Mouse (Mus musculus) embryonic facial prominence, embryonic 14.5 days (tissue): ENCODE data around the gene Tmprss12. TPM values are rescaled to one million over a fixed set of nuclear protein-coding genes. Genes with fewer than 3 reads are reported as not detected.

ENCODE experiments used
- ATAC-seq: fragments of 200-750 bp; cut with Nextera tagmentation; 2 replicates; pipeline ENCODE4 v1.8.0; 2017; ENCODE audit warnings: low read depth, moderate number of reproducible peaks, moderate TSS enrichment
- DNase-seq: peaks from one replicate; pipeline ENCODE4 v3.0.0-alpha.2; 2015; ENCODE audit warnings: low spot score
- H3K27ac ChIP-seq: fragments of 300-500 bp; sonication (generic); replicated peaks from 2 replicates; pipeline ENCODE4 v1.5.1; 2014; ENCODE audit warnings: low read depth, mild to moderate bottlenecking, low read length, moderate library complexity
- H3K27me3 ChIP-seq: fragments of 300-500 bp; sonication (generic); replicated peaks from 2 replicates; pipeline ENCODE4 v1.6.1; 2014; ENCODE audit warnings: low read length; ENCODE audit not compliant: control insufficient read depth, insufficient read depth
- H3K36me3 ChIP-seq: fragments of 300-500 bp; sonication (generic); 2 replicates; pipeline ENCODE4 v1.6.1; 2014; ENCODE audit warnings: low read length, mixed read lengths; ENCODE audit not compliant: control insufficient read depth, insufficient read depth
- H3K4me1 ChIP-seq: fragments of 300-500 bp; sonication (generic); 2 replicates; pipeline ENCODE4 v1.6.1; 2014; ENCODE audit warnings: antibody characterized with exemption, low read length; ENCODE audit not compliant: control insufficient read depth, insufficient read depth
- H3K4me2 ChIP-seq: fragments of 300-500 bp; sonication (generic); 2 replicates; pipeline ENCODE4 v1.6.1; 2014; ENCODE audit warnings: low read depth, mild to moderate bottlenecking, low read length, moderate library complexity, mixed read lengths
- H3K4me3 ChIP-seq: fragments of 300-500 bp; sonication (generic); 2 replicates; pipeline ENCODE4 v1.5.1; 2014; ENCODE audit warnings: low read depth, mild to moderate bottlenecking, low read length
- H3K9ac ChIP-seq: fragments of 300-500 bp; sonication (generic); 2 replicates; pipeline ENCODE4 v1.6.1; 2014; ENCODE audit warnings: low read depth, mild to moderate bottlenecking, low read length, moderate library complexity, mixed read lengths
- H3K9me3 ChIP-seq: fragments of 300-500 bp; sonication (generic); 2 replicates; pipeline ENCODE4 v1.6.1; 2016; ENCODE audit warnings: low read length; ENCODE audit not compliant: control insufficient read depth
- WGBS: fragments of 180-500 bp; shearing (Covaris S2); extraction: QIAGEN DNeasy Blood & Tissue Kit; methylation state at CpG from one replicate; pipeline ENCODE4 v1.1.7; 2014; 5-methylcytosine and 5-hydroxymethylcytosine counted together
- polyA plus RNA-seq: library from polyadenylated mRNA; unstranded; fragments of >200 nt; fragmentation: Nextera tagmentation; extraction: Ambion mirVana; gene quantifications from 2 replicates; pipeline ENCODE4 v1.2.1, GENCODE M21; 2014

Tmprss12 gene
- not detected in 2 replicates for polyA plus RNA-seq

DNA sequence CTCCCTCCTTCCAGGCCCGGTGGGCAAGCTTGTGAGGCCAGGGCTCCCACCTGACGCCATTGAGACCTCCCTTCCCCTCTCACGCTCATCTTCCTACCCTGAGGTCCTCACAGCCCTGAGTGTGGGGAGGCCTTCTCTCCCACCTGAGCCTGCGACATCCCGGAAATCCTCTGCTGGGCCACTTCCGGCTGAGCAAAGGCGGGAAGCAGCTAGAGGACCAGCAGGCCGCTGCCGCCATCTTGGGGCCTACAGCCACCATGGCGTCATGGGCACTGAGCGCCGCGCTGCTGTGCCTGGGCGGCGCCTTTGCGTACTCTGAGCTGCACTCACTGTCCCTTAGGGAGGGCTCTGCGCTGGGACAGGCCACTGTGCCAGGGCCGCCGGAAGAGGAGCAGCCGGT, at the start of gene Tmprss12:
Gene Tmprss12, plus strand, starts transcription at position 212 of the 400 bp plus-strand sequence.
- no peak within 1 kb of the TSS for H3K4me3 ChIP-seq
- ATAC-seq (no peak), DNase-seq (no peak)
- WGBS = 95% methylated on average over 15 of the region's 20 CpGs
- no peaks in the 10 kb centered on the region for H3K9me3 ChIP-seq
- no peak within 1 kb of the TSS for H3K4me2 ChIP-seq
- H3K4me1 ChIP-seq = no peaks in the 10 kb centered on the region
- H3K27me3 ChIP-seq = no peaks in the 10 kb centered on the region
- H3K36me3 ChIP-seq = no peaks in the 10 kb centered on the region
- H3K9ac ChIP-seq = no peak within 1 kb of the TSS
- H3K27ac ChIP-seq = no peak within 1 kb of the TSS

DNA sequence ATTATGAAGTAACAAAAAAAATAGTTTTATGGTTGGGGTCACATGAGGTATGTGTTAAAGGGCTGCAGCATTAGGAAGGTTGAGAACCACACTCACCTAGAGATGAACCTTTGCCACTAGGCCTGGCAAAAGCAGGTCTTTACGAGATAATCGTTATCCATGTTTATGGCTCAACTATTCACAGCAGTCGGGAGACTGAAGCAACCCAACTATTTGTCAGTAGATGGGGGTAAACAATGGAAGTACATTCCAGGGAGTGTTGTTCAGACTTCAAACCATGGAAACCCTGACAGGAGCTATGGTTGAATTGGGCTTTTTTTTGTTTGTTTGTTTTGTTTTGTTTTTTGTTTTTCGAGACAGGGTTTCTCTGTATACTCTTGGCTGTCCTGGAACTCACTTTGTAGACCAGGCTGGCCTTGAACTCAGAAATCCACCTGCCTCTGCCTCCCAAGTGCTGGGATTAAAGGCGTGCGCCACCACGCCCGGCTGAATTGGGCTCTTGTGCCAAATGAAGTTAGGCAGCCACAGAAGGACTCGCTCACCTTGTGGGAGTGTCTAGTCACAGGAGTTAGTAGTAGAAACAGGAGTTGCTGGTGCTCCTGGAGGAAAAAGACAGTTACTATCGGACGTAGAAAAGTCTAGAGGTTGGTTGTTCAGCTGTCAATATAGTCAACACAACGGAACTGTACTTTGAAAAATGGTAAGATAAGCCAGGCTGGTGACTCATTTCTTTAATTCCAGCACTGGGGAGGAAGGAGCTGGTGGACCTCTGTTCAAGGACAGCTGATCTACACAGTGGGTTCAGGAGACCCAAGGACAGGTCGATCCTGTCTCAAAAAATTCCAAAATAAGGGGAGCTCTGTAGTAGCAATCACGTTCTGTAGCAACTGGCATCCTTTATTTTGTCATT, 48.8 kb upstream of the Tmprss12 start:
- ATAC-seq (no peak), DNase-seq (no peak)
- 93% methylated on average over 14 of the region's 14 CpGs for WGBS
- Histone ChIP-seq H3K9me3 (no peaks in the 10 kb centered on the region), H3K27ac (no peak overlapping the region), H3K4me1 (0 out of 2 replicates have a peak, but pooled peaks cover 2% of the 10 kb centered on the region), H3K27me3 (no peaks in the 10 kb centered on the region), H3K4me3 (no peak overlapping the region), H3K9ac (no peak overlapping the region), H3K36me3 (peaks cover 36% of the 10 kb centered on the region), H3K4me2 (no peak overlapping the region)

DNA sequence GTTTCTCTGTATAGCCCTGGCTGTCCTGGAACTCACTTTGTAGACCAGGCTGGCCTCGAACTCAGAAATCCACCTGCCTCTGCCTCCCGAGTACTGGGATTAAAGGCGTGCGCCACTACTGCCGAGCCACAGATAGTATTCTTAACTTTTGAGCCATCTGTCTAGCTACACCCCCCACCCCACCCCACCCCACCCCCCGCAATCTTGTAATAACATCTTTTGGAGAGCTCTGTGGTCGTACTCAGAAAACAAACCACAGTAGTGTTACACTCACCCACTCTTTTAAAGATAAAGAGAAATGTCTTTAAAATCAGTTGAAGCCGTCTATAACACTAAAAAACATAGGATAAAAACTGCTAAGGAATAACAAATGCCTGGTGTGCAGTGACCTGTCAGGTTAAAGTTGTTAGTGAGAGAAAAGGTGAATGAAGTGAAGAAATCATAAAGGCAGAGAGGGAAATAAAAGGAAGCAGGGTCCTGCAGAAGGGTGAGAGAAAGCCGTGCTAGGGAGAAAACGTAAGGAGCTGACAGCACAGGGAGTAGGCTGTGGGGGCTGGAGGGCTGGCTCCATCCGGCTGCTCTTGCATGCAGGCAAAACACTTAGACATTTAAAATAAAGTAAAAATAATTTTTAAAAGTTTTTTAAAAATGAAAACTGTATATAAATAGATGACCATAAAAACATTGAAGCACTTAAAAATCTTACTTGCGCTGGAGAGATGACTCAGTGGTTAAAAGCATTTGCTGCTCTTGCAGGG, 45.2 kb upstream of the Tmprss12 start:
- Histone ChIP-seq H3K9me3 (no peaks in the 10 kb centered on the region), H3K4me2 (no peak overlapping the region), H3K4me3 (no peak overlapping the region), H3K27ac (no peak overlapping the region), H3K27me3 (no peaks in the 10 kb centered on the region), H3K36me3 (peaks cover 65% of the 10 kb centered on the region), H3K9ac (no peak overlapping the region), H3K4me1 (no peaks in the 10 kb centered on the region)
- DNase-seq (no peak), ATAC-seq (no peak)
- 91% methylated on average over 12 of the region's 12 CpGs for WGBS

DNA sequence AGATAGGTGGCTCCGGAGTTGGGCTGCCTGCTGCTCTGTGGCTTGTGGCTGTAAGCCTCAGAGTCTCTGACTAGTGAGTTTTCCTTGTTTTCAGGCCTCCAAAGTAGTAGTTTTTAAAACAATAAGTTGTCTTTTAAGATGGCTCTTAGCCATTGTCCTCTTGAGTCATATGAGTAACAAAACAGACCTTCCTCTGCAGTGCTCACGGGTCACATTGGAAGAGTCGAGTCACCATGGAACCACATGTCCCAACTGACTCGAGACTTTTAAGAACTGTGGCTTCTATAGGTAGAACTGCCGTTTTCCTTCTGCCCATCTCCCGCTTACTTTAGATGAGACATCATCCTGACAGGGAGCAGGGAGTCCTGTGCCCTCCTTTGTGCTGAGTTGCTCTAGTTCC, 43.7 kb upstream of the Tmprss12 start:
- H3K27ac ChIP-seq = no peak overlapping the region
- no peaks in the 10 kb centered on the region for H3K4me1 ChIP-seq
- WGBS = 90% methylated on average over 6 of the region's 6 CpGs
- no peak overlapping the region for H3K9ac ChIP-seq
- H3K27me3 ChIP-seq = no peaks in the 10 kb centered on the region
- H3K4me2 ChIP-seq = no peak overlapping the region
- ATAC-seq = no peak
- no peak overlapping the region for H3K4me3 ChIP-seq
- H3K36me3 ChIP-seq = peaks cover 81% of the 10 kb centered on the region
- H3K9me3 ChIP-seq = no peaks in the 10 kb centered on the region
- DNase-seq = no peak

DNA sequence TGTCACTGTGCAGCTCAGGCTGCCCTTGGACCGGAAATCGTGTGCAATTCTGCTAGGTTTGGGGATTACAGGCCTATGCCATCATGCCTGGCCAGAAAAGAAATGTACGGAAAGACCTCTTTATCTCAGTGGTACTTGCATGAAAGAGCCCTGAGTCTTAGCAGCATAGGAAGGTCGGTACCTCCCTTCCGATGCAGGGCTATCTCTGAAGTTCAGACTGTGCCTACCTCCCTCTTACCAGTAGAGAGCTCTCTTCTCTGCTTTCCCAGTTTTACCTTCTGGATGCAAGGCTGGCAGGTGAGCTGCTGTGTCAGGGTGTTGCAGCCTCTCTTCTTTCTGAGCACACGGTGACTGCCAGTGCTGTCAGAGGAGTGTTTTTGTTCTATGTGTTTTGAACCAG, 38.9 kb upstream of the Tmprss12 start:
- no peak overlapping the region for H3K27ac ChIP-seq
- H3K9me3 ChIP-seq = no peaks in the 10 kb centered on the region
- no peak overlapping the region for H3K4me3 ChIP-seq
- no peaks in the 10 kb centered on the region for H3K27me3 ChIP-seq
- H3K4me1 ChIP-seq = no peaks in the 10 kb centered on the region
- no peak overlapping the region for H3K9ac ChIP-seq
- WGBS = 97% methylated on average over 6 of the region's 6 CpGs
- ATAC-seq = no peak
- H3K36me3 ChIP-seq = peaks cover 91% of the 10 kb centered on the region
- no peak overlapping the region for H3K4me2 ChIP-seq
- DNase-seq = no peak

DNA sequence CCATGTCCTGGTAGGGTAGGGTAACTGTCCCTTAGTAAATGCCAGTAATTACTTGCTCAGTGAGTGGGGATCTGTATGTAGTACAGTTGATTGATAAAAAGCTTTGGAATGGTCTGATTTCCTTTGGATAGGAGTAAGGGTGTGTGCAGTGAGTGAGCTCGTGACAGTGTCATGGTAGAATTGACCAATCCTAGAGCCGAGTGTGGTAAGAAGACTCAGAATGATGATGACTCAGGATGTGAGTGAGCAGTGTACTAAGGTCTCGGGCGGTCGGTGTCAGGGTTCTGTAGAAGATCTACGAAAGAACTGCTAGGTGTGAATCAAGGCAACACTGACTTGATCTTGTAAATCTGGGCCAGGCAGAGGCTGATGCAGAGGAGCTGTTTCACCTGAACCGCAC, 34.7 kb upstream of the Tmprss12 start:
- no peaks in the 10 kb centered on the region for H3K4me1 ChIP-seq
- WGBS = 95% methylated on average over 7 of the region's 7 CpGs
- H3K9me3 ChIP-seq = no peaks in the 10 kb centered on the region
- DNase-seq (no peak), ATAC-seq (no peak)
- peaks cover 96% of the 10 kb centered on the region for H3K36me3 ChIP-seq
- no peaks in the 10 kb centered on the region for H3K27me3 ChIP-seq
- no peak overlapping the region for H3K27ac ChIP-seq
- no peak overlapping the region for H3K4me2 ChIP-seq
- H3K4me3 ChIP-seq = no peak overlapping the region
- no peak overlapping the region for H3K9ac ChIP-seq

DNA sequence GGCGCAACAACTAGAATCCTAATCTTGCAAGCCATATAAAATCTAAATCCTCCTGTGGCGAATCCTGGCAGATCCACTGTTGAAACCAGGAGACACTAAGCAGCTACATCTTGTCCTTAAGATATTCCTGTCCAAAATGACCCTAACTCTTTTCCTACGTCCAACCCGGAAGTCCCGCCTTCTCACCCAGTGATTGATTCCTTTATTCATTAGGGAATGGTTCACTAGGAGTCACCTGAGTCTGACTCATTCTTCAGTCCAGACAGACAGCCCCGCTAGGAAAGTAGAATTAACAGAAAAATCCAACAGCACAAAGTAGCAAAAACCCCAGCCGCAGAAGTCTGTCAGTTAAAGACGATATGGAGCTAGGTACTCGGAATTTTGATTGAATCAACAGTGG, 33.3 kb upstream of the Tmprss12 start:
- no peak overlapping the region for H3K4me2 ChIP-seq
- H3K9me3 ChIP-seq = no peaks in the 10 kb centered on the region
- no peaks in the 10 kb centered on the region for H3K4me1 ChIP-seq
- H3K36me3 ChIP-seq = peaks cover 96% of the 10 kb centered on the region
- WGBS = 94% methylated on average over 9 of the region's 9 CpGs
- no peak overlapping the region for H3K9ac ChIP-seq
- H3K27me3 ChIP-seq = no peaks in the 10 kb centered on the region
- H3K4me3 ChIP-seq = no peak overlapping the region
- no peak for ATAC-seq
- no peak for DNase-seq
- H3K27ac ChIP-seq = no peak overlapping the region

DNA sequence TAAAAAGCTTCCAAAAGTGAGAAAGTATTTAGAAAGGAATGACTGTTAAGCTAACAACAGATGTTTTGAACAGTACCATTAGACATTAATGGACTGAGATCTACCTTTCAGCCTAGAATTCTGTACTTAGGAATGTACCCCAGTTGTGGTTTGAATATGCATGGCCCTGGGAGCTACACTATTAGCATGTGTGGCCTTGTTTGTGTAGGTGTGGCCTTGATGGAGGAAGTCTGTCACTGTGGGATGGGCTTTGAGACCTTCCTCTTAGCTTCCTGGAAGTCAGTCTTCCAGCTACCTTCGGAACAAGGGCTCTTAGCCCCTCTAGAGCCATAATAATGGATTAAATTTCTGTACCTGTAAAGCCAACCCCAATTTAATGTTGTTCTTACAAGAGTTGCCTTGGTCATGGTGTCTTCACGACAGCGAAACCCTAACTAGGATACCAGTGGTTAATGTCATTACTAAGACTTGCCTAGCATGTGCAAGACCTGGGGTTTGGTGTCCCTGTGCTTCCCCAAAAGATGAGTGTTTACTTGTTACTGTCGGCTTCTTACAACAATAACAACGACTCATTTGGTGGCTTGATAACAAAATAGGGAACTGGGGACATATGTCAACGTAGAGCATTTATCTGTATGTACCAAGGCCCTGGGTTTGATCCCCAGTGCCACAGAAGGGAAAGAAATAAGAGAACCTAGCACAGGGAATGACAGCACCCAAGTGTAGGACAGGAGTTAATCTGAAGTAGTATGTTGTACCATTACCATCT, 31.8 kb upstream of the Tmprss12 start:
- Histone ChIP-seq H3K4me2 (no peak overlapping the region), H3K9ac (no peak overlapping the region), H3K4me1 (no peaks in the 10 kb centered on the region), H3K27ac (no peak overlapping the region), H3K4me3 (no peak overlapping the region), H3K27me3 (no peaks in the 10 kb centered on the region), H3K36me3 (peaks cover 96% of the 10 kb centered on the region), H3K9me3 (no peaks in the 10 kb centered on the region)
- ATAC-seq (no peak), DNase-seq (no peak)
- WGBS = 94% methylated on average over 6 of the region's 6 CpGs
